Mouse (Mus musculus): ENCODE measurements around the gene Bpifb5. TPM values are rescaled to one million over a fixed set of nuclear protein-coding genes. Genes with fewer than 3 reads are reported as not detected.

Bpifb5 gene
- polyA plus RNA-seq, 1 experiment from 2014 or later, result 2.4 TPM

GRCm38 (mm10) chr2:154193071-154193470 is 30.5 kb upstream of the Bpifb5 start:
- H3K4me3 ChIP-seq (ENCODE audit: low read length), result no peak overlapping the region
- H3K27ac ChIP-seq (ENCODE audit: low read length), result no peak overlapping the region
- no peaks in the 10 kb centered on the region for H3K4me1 ChIP-seq (replicated peaks; ENCODE audit: control insufficient read depth, insufficient read depth, low read length)
- no peak overlapping the region for H3K4me2 ChIP-seq (ENCODE audit: low read depth, low read length)
- H3K27me3 ChIP-seq (ENCODE audit: control insufficient read depth, insufficient read depth, low read depth, low read length), result no peaks in the 10 kb centered on the region
- H3K9me3 ChIP-seq (ENCODE audit: control insufficient read depth, low read length), result no peaks in the 10 kb centered on the region
- no peaks in the 10 kb centered on the region for H3K36me3 ChIP-seq (ENCODE audit: control insufficient read depth, insufficient read depth, low read length)
- ATAC-seq (ENCODE audit: low read depth), result no peak
- no peak overlapping the region for H3K9ac ChIP-seq (ENCODE audit: low read length)
- 73% methylated on average over 4 of the region's 4 CpGs for WGBS

- no peak overlapping the region for H3K9ac ChIP-seq (ENCODE audit: low read length)
- H3K4me2 ChIP-seq (ENCODE audit: low read depth, low read length), result no peak overlapping the region
- 53% methylated on average over 5 of the region's 5 CpGs for WGBS
- H3K4me3 ChIP-seq (ENCODE audit: low read length), result no peak overlapping the region
- H3K9me3 ChIP-seq (ENCODE audit: control insufficient read depth, low read length), result no peaks in the 10 kb centered on the region
- no peak overlapping the region for H3K27ac ChIP-seq (ENCODE audit: low read length)
- H3K36me3 ChIP-seq (ENCODE audit: control insufficient read depth, insufficient read depth, low read length), result no peaks in the 10 kb centered on the region
- ATAC-seq (ENCODE audit: low read depth), result no peak
- no peaks in the 10 kb centered on the region for H3K4me1 ChIP-seq (replicated peaks; ENCODE audit: control insufficient read depth, insufficient read depth, low read length)
- H3K27me3 ChIP-seq (ENCODE audit: control insufficient read depth, insufficient read depth, low read depth, low read length), result no peaks in the 10 kb centered on the region
These were observed 29.5 kb upstream of the Bpifb5 start for GRCm38 (mm10) chr2:154193994-154194504.

GRCm38 (mm10) chr2:154197036-154197435 is 26.5 kb upstream of the Bpifb5 start:
- Histone ChIP-seq H3K4me3 (ENCODE audit: low read length) (no peak overlapping the region), H3K9ac (ENCODE audit: low read length) (no peak overlapping the region), H3K27me3 (ENCODE audit: control insufficient read depth, insufficient read depth, low read depth, low read length) (no peaks in the 10 kb centered on the region), H3K36me3 (ENCODE audit: control insufficient read depth, insufficient read depth, low read length) (no peaks in the 10 kb centered on the region), H3K9me3 (ENCODE audit: control insufficient read depth, low read length) (no peaks in the 10 kb centered on the region), H3K27ac (ENCODE audit: low read length) (no peak overlapping the region), H3K4me2 (ENCODE audit: low read depth, low read length) (no peak overlapping the region), H3K4me1 (replicated peaks; ENCODE audit: control insufficient read depth, insufficient read depth, low read length) (no peaks in the 10 kb centered on the region)
- no peak for ATAC-seq (ENCODE audit: low read depth)
- 86% methylated on average over 9 of the region's 9 CpGs for WGBS

GRCm38 (mm10) chr2:154204630-154205029 is 18.9 kb upstream of the Bpifb5 start:
- H3K27ac ChIP-seq (ENCODE audit: low read length), result no peak overlapping the region
- ATAC-seq (ENCODE audit: low read depth), result no peak
- no peaks in the 10 kb centered on the region for H3K9me3 ChIP-seq (ENCODE audit: control insufficient read depth, low read length)
- WGBS, result 89% methylated on average over 4 of the region's 4 CpGs
- H3K4me1 ChIP-seq (replicated peaks; ENCODE audit: control insufficient read depth, insufficient read depth, low read length), result no peaks in the 10 kb centered on the region
- H3K4me2 ChIP-seq (ENCODE audit: low read depth, low read length), result no peak overlapping the region
- H3K36me3 ChIP-seq (ENCODE audit: control insufficient read depth, insufficient read depth, low read length), result no peaks in the 10 kb centered on the region
- no peak overlapping the region for H3K9ac ChIP-seq (ENCODE audit: low read length)
- H3K4me3 ChIP-seq (ENCODE audit: low read length), result no peak overlapping the region
- no peaks in the 10 kb centered on the region for H3K27me3 ChIP-seq (ENCODE audit: control insufficient read depth, insufficient read depth, low read depth, low read length)

- no peak overlapping the region for H3K27ac ChIP-seq (ENCODE audit: low read length)
- no peaks in the 10 kb centered on the region for H3K36me3 ChIP-seq (ENCODE audit: control insufficient read depth, insufficient read depth, low read length)
- WGBS, result 51% methylated on average over 7 of the region's 7 CpGs
- H3K4me2 ChIP-seq (ENCODE audit: low read depth, low read length), result no peak overlapping the region
- no peaks in the 10 kb centered on the region for H3K9me3 ChIP-seq (ENCODE audit: control insufficient read depth, low read length)
- no peak overlapping the region for H3K9ac ChIP-seq (ENCODE audit: low read length)
- ATAC-seq (ENCODE audit: low read depth), result no peak
- H3K4me1 ChIP-seq (replicated peaks; ENCODE audit: control insufficient read depth, insufficient read depth, low read length), result no peaks in the 10 kb centered on the region
- no peaks in the 10 kb centered on the region for H3K27me3 ChIP-seq (ENCODE audit: control insufficient read depth, insufficient read depth, low read depth, low read length)
- H3K4me3 ChIP-seq (ENCODE audit: low read length), result no peak overlapping the region
These were observed 16.6 kb upstream of the Bpifb5 start for GRCm38 (mm10) chr2:154206908-154207307.

GRCm38 (mm10) chr2:154209112-154209511 is 14.4 kb upstream of the Bpifb5 start:
- Histone ChIP-seq H3K36me3 (ENCODE audit: control insufficient read depth, insufficient read depth, low read length) (no peaks in the 10 kb centered on the region), H3K27ac (ENCODE audit: low read length) (no peak overlapping the region), H3K4me1 (replicated peaks; ENCODE audit: control insufficient read depth, insufficient read depth, low read length) (no peaks in the 10 kb centered on the region), H3K9me3 (ENCODE audit: control insufficient read depth, low read length) (no peaks in the 10 kb centered on the region), H3K27me3 (ENCODE audit: control insufficient read depth, insufficient read depth, low read depth, low read length) (no peaks in the 10 kb centered on the region), H3K9ac (ENCODE audit: low read length) (no peak overlapping the region), H3K4me3 (ENCODE audit: low read length) (no peak overlapping the region), H3K4me2 (ENCODE audit: low read depth, low read length) (no peak overlapping the region)
- 3% methylated on average over 3 of the region's 3 CpGs for WGBS
- no peak for ATAC-seq (ENCODE audit: low read depth)

- Histone ChIP-seq H3K9ac (ENCODE audit: low read length) (no peak overlapping the region), H3K4me3 (ENCODE audit: low read length) (no peak overlapping the region), H3K27me3 (ENCODE audit: control insufficient read depth, insufficient read depth, low read depth, low read length) (no peaks in the 10 kb centered on the region), H3K36me3 (ENCODE audit: control insufficient read depth, insufficient read depth, low read length) (no peaks in the 10 kb centered on the region), H3K4me1 (replicated peaks; ENCODE audit: control insufficient read depth, insufficient read depth, low read length) (no peaks in the 10 kb centered on the region), H3K27ac (ENCODE audit: low read length) (no peak overlapping the region), H3K4me2 (ENCODE audit: low read depth, low read length) (no peak overlapping the region), H3K9me3 (ENCODE audit: control insufficient read depth, low read length) (no peaks in the 10 kb centered on the region)
- no peak for ATAC-seq (ENCODE audit: low read depth)
- 31% methylated on average over 1 of the region's 1 CpGs for WGBS
These were observed 12.4 kb upstream of the Bpifb5 start for GRCm38 (mm10) chr2:154211121-154211520.

GRCm38 (mm10) chr2:154211881-154212280 is 11.7 kb upstream of the Bpifb5 start:
- H3K27ac ChIP-seq (ENCODE audit: low read length), result no peak overlapping the region
- no peak overlapping the region for H3K9ac ChIP-seq (ENCODE audit: low read length)
- 80% methylated on average over 4 of the region's 4 CpGs for WGBS
- no peaks in the 10 kb centered on the region for H3K36me3 ChIP-seq (ENCODE audit: control insufficient read depth, insufficient read depth, low read length)
- no peaks in the 10 kb centered on the region for H3K4me1 ChIP-seq (replicated peaks; ENCODE audit: control insufficient read depth, insufficient read depth, low read length)
- H3K4me3 ChIP-seq (ENCODE audit: low read length), result no peak overlapping the region
- ATAC-seq (ENCODE audit: low read depth), result no peak
- no peaks in the 10 kb centered on the region for H3K27me3 ChIP-seq (ENCODE audit: control insufficient read depth, insufficient read depth, low read depth, low read length)
- H3K9me3 ChIP-seq (ENCODE audit: control insufficient read depth, low read length), result no peaks in the 10 kb centered on the region
- no peak overlapping the region for H3K4me2 ChIP-seq (ENCODE audit: low read depth, low read length)

GRCm38 (mm10) chr2:154215191-154215590 is 8.4 kb upstream of the Bpifb5 start:
- WGBS, result 8% methylated on average over 5 of the region's 5 CpGs
- no peaks in the 10 kb centered on the region for H3K9me3 ChIP-seq (ENCODE audit: control insufficient read depth, low read length)
- H3K9ac ChIP-seq (ENCODE audit: low read length), result no peak overlapping the region
- no peak overlapping the region for H3K4me3 ChIP-seq (ENCODE audit: low read length)
- H3K36me3 ChIP-seq (ENCODE audit: control insufficient read depth, insufficient read depth, low read length), result no peaks in the 10 kb centered on the region
- ATAC-seq (ENCODE audit: low read depth), result 0 out of 2 replicates have a peak, but pooled peaks have one; percentile 45
- no peak overlapping the region for H3K27ac ChIP-seq (ENCODE audit: low read length)
- H3K4me2 ChIP-seq (ENCODE audit: low read depth, low read length), result no peak overlapping the region
- H3K4me1 ChIP-seq (replicated peaks; ENCODE audit: control insufficient read depth, insufficient read depth, low read length), result no peaks in the 10 kb centered on the region
- no peaks in the 10 kb centered on the region for H3K27me3 ChIP-seq (ENCODE audit: control insufficient read depth, insufficient read depth, low read depth, low read length)

GRCm38 (mm10) chr2:154219950-154220349 is 3.6 kb upstream of the Bpifb5 start:
- ATAC-seq (ENCODE audit: low read depth), result no peak
- H3K27me3 ChIP-seq (ENCODE audit: control insufficient read depth, insufficient read depth, low read depth, low read length), result no peaks in the 10 kb centered on the region
- no peaks in the 10 kb centered on the region for H3K9me3 ChIP-seq (ENCODE audit: control insufficient read depth, low read length)
- no peak overlapping the region for H3K4me2 ChIP-seq (ENCODE audit: low read depth, low read length)
- H3K36me3 ChIP-seq (ENCODE audit: control insufficient read depth, insufficient read depth, low read length), result no peaks in the 10 kb centered on the region
- H3K27ac ChIP-seq (ENCODE audit: low read length), result no peak overlapping the region
- 64% methylated on average over 5 of the region's 5 CpGs for WGBS
- no peak overlapping the region for H3K4me3 ChIP-seq (ENCODE audit: low read length)
- peaks cover 15% of the 10 kb centered on the region for H3K4me1 ChIP-seq (replicated peaks; ENCODE audit: control insufficient read depth, insufficient read depth, low read length)
- H3K9ac ChIP-seq (ENCODE audit: low read length), result no peak overlapping the region
